Mouse (Mus musculus): ENCODE results near the gene 2010111I01Rik.
A peak's percentile ranks its signal among the peaks of the same experiment; 100 is the strongest.
"Not testable (repeated sequence)": the region's sequence is repeated elsewhere in the genome, so short reads cannot be mapped to it uniquely, and the experiment has no call there.

The 2010111I01Rik gene

GRCm38 (mm10) chr13:63347639-63348038 is 382.9 kb downstream of the 2010111I01Rik start:
- no peak for DNase-seq (ENCODE audit: low spot score)

- DNase-seq (ENCODE audit: low spot score), result no peak
Measured at GRCm38 (mm10) chr13:63350076-63350475, 385.4 kb downstream of the 2010111I01Rik start.

- not testable (repeated sequence) for DNase-seq (ENCODE audit: low spot score)
Measured at GRCm38 (mm10) chr13:63353312-63353711, 388.6 kb downstream of the 2010111I01Rik start.

GRCm38 (mm10) chr13:63356101-63356500 is 391.4 kb downstream of the 2010111I01Rik start:
- no peak for DNase-seq (ENCODE audit: low spot score)

GRCm38 (mm10) chr13:63356558-63356957 is 391.9 kb downstream of the 2010111I01Rik start:
- DNase-seq (ENCODE audit: low spot score), result peak; percentile 80

- DNase-seq (ENCODE audit: low spot score), result no peak
Measured at GRCm38 (mm10) chr13:63359393-63359792, 394.7 kb downstream of the 2010111I01Rik start.

- peak; percentile 23 for DNase-seq (ENCODE audit: low spot score)
Measured at GRCm38 (mm10) chr13:63360111-63360885, 395.6 kb downstream of the 2010111I01Rik start.

GRCm38 (mm10) chr13:63361755-63362154 is 397.1 kb downstream of the 2010111I01Rik start:
- DNase-seq (ENCODE audit: low spot score), result no peak

- no peak for DNase-seq (ENCODE audit: low spot score)
Measured at GRCm38 (mm10) chr13:63373460-63374166, 408.9 kb downstream of the 2010111I01Rik start.
